In genomic region chr10:123251904-123252303, GRCm38 (mm10) we compare ENCODE assay signal across 29 mouse cellular contexts. TPM values are rescaled to one million over a fixed set of nuclear protein-coding genes. Genes with fewer than 3 reads are reported as not detected.
DNase-seq lines count a peak whose midpoint lies in the region; ATAC-seq lines count a peak whose summit lies in the region.
"Had no signal": no experiment of that assay in that cellular context is flagged by ENCODE, and none has a peak within 500 bp of the region (broad histone marks: within the 10 kb centered on the region; RNA-seq: fewer than 3 reads in every experiment).

No protein-coding gene starts in this region.

- H3K9me3 ChIP-seq in embryonic facial prominence, embryonic 11.5 days (replicated peaks; ENCODE audit: control insufficient read depth, low read length), result no peaks in the 10 kb centered on the region
- no peaks in the 10 kb centered on the region for H3K9me3 ChIP-seq in embryonic facial prominence, embryonic 10.5 days
- H3K9me3 ChIP-seq in embryonic facial prominence, embryonic 14.5 days (ENCODE audit: control insufficient read depth, low read length), result no peaks in the 10 kb centered on the region
- no peaks in the 10 kb centered on the region for H3K9me3 ChIP-seq in heart, embryonic 11.5 days (replicated peaks; ENCODE audit: control insufficient read depth, low read length)
- H3K9me3 ChIP-seq: embryonic facial prominence, embryonic 13.5 days; G1E had no signal

- no peak overlapping the region for H3K4me3 ChIP-seq in embryonic facial prominence, embryonic 11.5 days (ENCODE audit: low read depth, low read length)
- H3K4me3 ChIP-seq in embryonic facial prominence, embryonic 10.5 days, result no peak overlapping the region
- H3K4me3 ChIP-seq in embryonic facial prominence, embryonic 14.5 days (ENCODE audit: low read depth, low read length), result no peak overlapping the region
- no peak overlapping the region for H3K4me3 ChIP-seq in heart, embryonic 11.5 days (ENCODE audit: low read depth, low read length)
- H3K4me3 ChIP-seq: embryonic facial prominence, embryonic 13.5 days; heart, embryonic 13.5 days had no signal

- no peak for ATAC-seq in embryonic facial prominence, embryonic 11.5 days (replicated peaks; ENCODE audit: insufficient number of reproducible peaks, low FRiP score, low TSS enrichment, low read depth)
- peak; percentile 62; the same call in 1 of the 2 replicates for ATAC-seq in embryonic facial prominence, embryonic 14.5 days (ENCODE audit: low read depth)
- 0 out of 2 replicates have a peak, but pooled peaks have one; percentile 45 for ATAC-seq in megakaryocyte, adult 5-6 weeks (ENCODE audit: poor library complexity, severe bottlenecking)
- ATAC-seq in heart, embryonic 11.5 days (replicated peaks; ENCODE audit: insufficient number of reproducible peaks, low FRiP score, low TSS enrichment), result no peak
- ATAC-seq: forebrain, embryonic 14.5 days; forebrain, postnatal 0 days; hindbrain, postnatal 0 days; inflammation-experienced regulatory T-cells, adult 6 months; Patski had no signal

- H3K9ac ChIP-seq in embryonic facial prominence, embryonic 11.5 days (replicated peaks; ENCODE audit: low read length), result no peak overlapping the region
- no peak overlapping the region for H3K9ac ChIP-seq in embryonic facial prominence, embryonic 14.5 days (ENCODE audit: low read depth, low read length)
- no peak overlapping the region for H3K9ac ChIP-seq in heart, embryonic 11.5 days (ENCODE audit: low read depth, low read length)
- H3K9ac ChIP-seq: embryonic facial prominence, embryonic 13.5 days; forebrain, postnatal 0 days; heart, embryonic 13.5 days; hindbrain, embryonic 14.5 days had no signal

- H3K4me1 ChIP-seq in embryonic facial prominence, embryonic 11.5 days (ENCODE audit: control insufficient read depth, insufficient read depth, low read length), result no peaks in the 10 kb centered on the region
- 0 out of 2 replicates have a peak, but pooled peaks cover 4% of the 10 kb centered on the region for H3K4me1 ChIP-seq in embryonic facial prominence, embryonic 10.5 days
- H3K4me1 ChIP-seq in embryonic facial prominence, embryonic 14.5 days (ENCODE audit: control insufficient read depth, insufficient read depth, low read length), result no peaks in the 10 kb centered on the region
- H3K4me1 ChIP-seq in heart, embryonic 11.5 days (ENCODE audit: control insufficient read depth, insufficient read depth, low read length), result no peaks in the 10 kb centered on the region
- H3K4me1 ChIP-seq: heart, embryonic 13.5 days had no signal

- H3K36me3 ChIP-seq in embryonic facial prominence, embryonic 11.5 days (replicated peaks; ENCODE audit: control insufficient read depth, insufficient read depth, low read depth, low read length), result no peaks in the 10 kb centered on the region
- no peaks in the 10 kb centered on the region for H3K36me3 ChIP-seq in embryonic facial prominence, embryonic 10.5 days (replicated peaks)
- H3K36me3 ChIP-seq in embryonic facial prominence, embryonic 14.5 days (ENCODE audit: control insufficient read depth, insufficient read depth, low read length), result no peaks in the 10 kb centered on the region
- no peaks in the 10 kb centered on the region for H3K36me3 ChIP-seq in heart, embryonic 11.5 days (ENCODE audit: control insufficient read depth, insufficient read depth, low read length)
- H3K36me3 ChIP-seq: embryonic facial prominence, embryonic 13.5 days; G1E; heart, embryonic 13.5 days had no signal

- peak; percentile 42 for DNase-seq in embryonic facial prominence, embryonic 11.5 days (ENCODE audit: low spot score)
- DNase-seq in embryonic facial prominence, embryonic 10.5 days (ENCODE audit: low spot score), result no peak
- peak; percentile 83 for DNase-seq in embryonic facial prominence, embryonic 14.5 days (ENCODE audit: low spot score)
- DNase-seq in embryo, embryonic 10.5 days (ENCODE audit: low spot score), result no peak
- no peak for DNase-seq in kidney, postnatal 4 days
- DNase-seq: adrenal gland, postnatal 10 days; adrenal gland, postnatal 36 days; cerebellum, adult 2 months; cerebellum, adult 9-11 months; cerebellum, postnatal 25 days; embryo, embryonic 11 days; forebrain, postnatal 0 days; gastrocnemius, postnatal 25 days; heart, adult 18-20 months; heart, postnatal 14 days; heart, postnatal 4 days had no signal

- WGBS in embryonic facial prominence, embryonic 11.5 days, result 61% methylated on average over 9 of the region's 9 CpGs
- WGBS in embryonic facial prominence, embryonic 10.5 days, result 71% methylated on average over 9 of the region's 9 CpGs
- 41% methylated on average over 9 of the region's 9 CpGs for WGBS in embryonic facial prominence, embryonic 14.5 days
- 80% methylated on average over 9 of the region's 9 CpGs for WGBS in heart, embryonic 11.5 days (ENCODE audit: insufficient replicate concordance)

- no peak overlapping the region for H3K27ac ChIP-seq in embryonic facial prominence, embryonic 11.5 days (replicated peaks; ENCODE audit: low read depth, low read length)
- H3K27ac ChIP-seq in embryonic facial prominence, embryonic 10.5 days (replicated peaks), result no peak overlapping the region
- no peak overlapping the region for H3K27ac ChIP-seq in embryonic facial prominence, embryonic 14.5 days (replicated peaks; ENCODE audit: low read depth, low read length)
- H3K27ac ChIP-seq in heart, embryonic 11.5 days (ENCODE audit: low read depth, low read length), result no peak overlapping the region
- H3K27ac ChIP-seq: embryonic facial prominence, embryonic 13.5 days; heart, embryonic 13.5 days; hindbrain, embryonic 14.5 days; hindbrain, postnatal 0 days had no signal

- H3K4me2 ChIP-seq in embryonic facial prominence, embryonic 11.5 days (ENCODE audit: low read depth, low read length), result no peak overlapping the region
- no peak overlapping the region for H3K4me2 ChIP-seq in embryonic facial prominence, embryonic 14.5 days (ENCODE audit: low read depth, low read length)
- H3K4me2 ChIP-seq in heart, embryonic 11.5 days, result no peak overlapping the region
- H3K4me2 ChIP-seq: embryonic facial prominence, embryonic 13.5 days; heart, embryonic 13.5 days; hindbrain, embryonic 14.5 days had no signal

- no peaks in the 10 kb centered on the region for H3K27me3 ChIP-seq in embryonic facial prominence, embryonic 11.5 days (ENCODE audit: control insufficient read depth, insufficient read depth, low read length)
- H3K27me3 ChIP-seq in embryonic facial prominence, embryonic 10.5 days (replicated peaks; ENCODE audit: low read depth, poor library complexity, severe bottlenecking), result no peaks in the 10 kb centered on the region
- no peaks in the 10 kb centered on the region for H3K27me3 ChIP-seq in embryonic facial prominence, embryonic 14.5 days (replicated peaks; ENCODE audit: control insufficient read depth, insufficient read depth, low read length)
- no peaks in the 10 kb centered on the region for H3K27me3 ChIP-seq in heart, embryonic 11.5 days (ENCODE audit: control insufficient read depth, insufficient read depth, low read length)
- H3K27me3 ChIP-seq: CH12.LX; embryonic facial prominence, embryonic 13.5 days; heart, embryonic 13.5 days; Patski had no signal

RNA-seq across cellular contexts. Expression of gene Fam19a2, which starts 11.9 kb away (rescaled TPM):
- 7.8 and 8.2 TPM in 2 replicates for polyA plus RNA-seq in embryonic facial prominence, embryonic 11.5 days (2014; fragmentation: Nextera tagmentation; extraction: Ambion mirVana)
- polyA plus RNA-seq in embryonic facial prominence, embryonic 10.5 days (2016; fragmentation: Nextera tagmentation; extraction: Ambion mirVana), result 2.5 and 5.1 TPM in 2 replicates
- 2.9 and 4.3 TPM in 2 replicates for polyA plus RNA-seq in embryonic facial prominence, embryonic 14.5 days (2014; fragmentation: Nextera tagmentation; extraction: Ambion mirVana)
- total RNA-seq in megakaryocyte, adult 5-6 weeks (2015), result not detected in 2 replicates
- not detected in 2 replicates for total RNA-seq in megakaryocyte, adult 5-6 weeks (2017)
- polyA plus RNA-seq in heart, embryonic 11.5 days (2014; fragmentation: Nextera tagmentation; extraction: Ambion mirVana), result 0.14 and 1.2 TPM in 2 replicates
- total RNA-seq: CH12.LX; common myeloid progenitor, adult 5-6 weeks; gastrocnemius, postnatal 25 days; heart, adult 18-20 months had no signal
- polyA plus RNA-seq: G1E; gonadal fat pad, adult 2 months; inflammation-experienced regulatory T-cells, adult 6 months had no signal

RNA-seq across cellular contexts. Expression of gene Usp15, which starts 55.1 kb away (rescaled TPM):
- 76.8 and 81.2 TPM in 2 replicates for polyA plus RNA-seq in embryonic facial prominence, embryonic 11.5 days (2014; fragmentation: Nextera tagmentation; extraction: Ambion mirVana)
- 79.1 and 86.5 TPM in 2 replicates for polyA plus RNA-seq in embryonic facial prominence, embryonic 10.5 days (2016; fragmentation: Nextera tagmentation; extraction: Ambion mirVana)
- polyA plus RNA-seq in embryonic facial prominence, embryonic 14.5 days (2014; fragmentation: Nextera tagmentation; extraction: Ambion mirVana), result 70.0 and 74.5 TPM in 2 replicates
- total RNA-seq in megakaryocyte, adult 5-6 weeks (2015), result 109 and 115 TPM in 2 replicates
- 170 and 180 TPM in 2 replicates for total RNA-seq in megakaryocyte, adult 5-6 weeks (2017)
- 85.9 and 89.3 TPM in 2 replicates for polyA plus RNA-seq in heart, embryonic 11.5 days (2014; fragmentation: Nextera tagmentation; extraction: Ambion mirVana)

Comparison
In these comparisons a context has a peak if more than half of its experiments do, and no peak if none do; other contexts are left out.
1. ATAC-seq: peak in embryonic facial prominence, embryonic 14.5 days (single experiment) and megakaryocyte, adult 5-6 weeks (single experiment); none in embryonic facial prominence, embryonic 11.5 days (single experiment) and heart, embryonic 11.5 days (single experiment).
2. DNase-seq: peak in embryonic facial prominence, embryonic 11.5 days (single experiment) and embryonic facial prominence, embryonic 14.5 days (single experiment); none in embryonic facial prominence, embryonic 10.5 days (single experiment), embryo, embryonic 10.5 days (single experiment) and kidney, postnatal 4 days (0 of 2).